Mouse (Mus musculus): ENCODE data around the gene Dlg2.

Gene Dlg2

DNA sequence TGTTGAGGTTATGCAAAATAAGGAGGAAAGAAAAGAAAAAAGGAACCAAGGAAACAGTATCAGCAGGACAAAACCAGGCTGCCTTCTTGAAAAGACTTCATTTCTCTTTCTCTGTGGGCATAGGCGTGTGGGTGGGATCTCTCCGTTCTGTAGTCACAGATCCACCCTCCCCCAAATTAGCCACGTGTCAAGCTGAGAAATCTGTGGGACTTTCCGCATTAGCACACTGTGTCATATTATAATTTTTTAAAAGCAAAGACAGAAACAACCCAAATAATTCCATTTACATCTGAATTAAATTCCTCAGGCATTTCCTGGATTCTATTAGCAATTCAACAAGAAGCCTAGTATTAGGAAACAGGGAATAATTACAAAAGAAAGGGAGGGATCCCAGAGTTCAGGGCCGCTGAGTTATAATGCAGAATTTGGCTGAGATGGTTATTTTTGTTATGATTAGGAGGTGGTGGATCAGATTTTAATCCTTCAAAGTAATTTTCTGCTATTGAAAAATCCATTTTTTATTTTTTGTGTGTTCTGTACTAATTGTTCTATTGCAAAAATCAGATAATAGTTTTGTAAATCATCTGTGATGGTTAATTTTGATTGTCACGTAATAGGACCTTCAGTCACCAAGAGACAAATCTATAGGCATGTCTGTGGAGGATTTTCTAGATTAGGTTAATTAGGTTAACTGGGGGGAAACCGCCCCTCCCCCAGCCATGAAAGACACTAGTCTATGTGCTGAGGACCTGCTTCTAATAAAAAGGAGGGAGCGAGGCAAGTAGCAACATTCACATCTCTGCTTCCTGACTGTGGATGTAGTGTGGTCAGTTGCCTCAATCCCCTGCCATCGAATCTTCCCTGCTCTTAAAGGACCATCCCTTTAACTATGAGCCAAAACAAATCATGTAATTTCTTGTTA, 63.3 kb downstream of the Dlg2 start:
- no peak for DNase-seq (ENCODE audit: extremely low spot score, low spot score)

DNA sequence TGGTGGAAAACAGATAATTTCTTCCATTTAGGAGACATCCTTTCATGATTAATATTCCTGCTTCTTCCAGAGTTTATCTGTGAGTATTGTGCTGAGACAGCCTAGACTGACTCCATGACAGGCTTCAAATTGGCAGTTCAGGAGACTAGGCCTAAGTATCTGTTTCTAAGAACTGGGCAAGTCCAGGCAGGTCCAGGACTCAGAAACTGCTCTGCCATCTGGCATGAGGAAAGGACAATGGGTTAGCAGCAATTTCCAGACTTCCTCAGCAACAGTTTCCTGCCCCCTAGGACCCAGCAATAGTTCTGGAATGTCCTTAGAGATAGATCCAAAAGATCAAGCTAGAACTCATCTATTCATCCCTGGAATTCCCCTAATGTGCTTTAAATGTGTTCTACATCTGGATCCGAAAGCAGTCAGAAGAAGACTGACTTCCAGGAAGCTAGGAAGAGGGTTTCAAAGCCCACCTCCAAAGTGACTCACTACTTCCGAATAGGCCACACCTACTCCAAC, 64.4 kb downstream of the Dlg2 start:
- no peak for DNase-seq (ENCODE audit: extremely low spot score, low spot score)

GRCm38 (mm10) chr7:90553399-90553798, 76.9 kb downstream of the Dlg2 start:
- no peak for DNase-seq (ENCODE audit: extremely low spot score, low spot score)

DNA sequence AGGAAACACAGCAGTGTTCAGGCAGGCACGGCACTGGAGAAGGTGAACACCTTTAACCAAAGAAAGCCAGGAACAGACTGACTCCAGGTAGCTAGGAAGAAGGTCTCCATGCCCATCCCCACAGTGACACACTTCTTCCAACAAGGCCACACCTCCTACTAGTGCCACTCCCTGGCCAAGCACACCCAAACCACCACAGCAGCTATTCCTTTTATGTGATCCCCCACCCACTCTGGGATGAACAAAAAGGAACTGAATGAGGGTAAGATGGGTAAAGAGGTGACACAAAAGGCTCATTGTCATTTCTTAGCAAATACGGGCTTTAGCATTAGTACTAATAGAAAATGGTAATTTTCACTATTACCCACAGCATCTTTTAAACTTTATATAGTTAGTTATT, 77.9 kb downstream of the Dlg2 start:
- DNase-seq (ENCODE audit: extremely low spot score, low spot score): no peak

DNA sequence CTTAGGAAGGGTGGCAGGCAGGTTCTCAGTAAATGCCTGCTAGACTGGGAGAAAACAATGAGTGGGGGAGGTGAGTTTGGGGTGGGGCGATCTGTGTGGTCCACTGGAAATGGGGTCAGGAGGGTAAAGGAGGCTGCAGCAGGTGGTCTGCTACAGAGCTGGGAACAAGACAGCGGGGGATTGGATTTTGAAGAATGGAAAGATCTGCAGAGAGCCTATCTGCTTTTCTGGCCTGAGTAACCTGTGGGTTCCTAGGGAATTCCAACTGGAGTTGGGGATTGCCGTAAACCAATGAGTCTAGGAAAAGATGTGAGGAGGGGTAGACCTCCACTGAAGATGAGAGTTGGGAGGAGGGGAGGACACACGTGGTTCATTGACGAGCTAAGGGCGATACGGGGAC, 92.7 kb downstream of the Dlg2 start:
- DNase-seq (ENCODE audit: extremely low spot score, low spot score): peak; percentile 15

DNA sequence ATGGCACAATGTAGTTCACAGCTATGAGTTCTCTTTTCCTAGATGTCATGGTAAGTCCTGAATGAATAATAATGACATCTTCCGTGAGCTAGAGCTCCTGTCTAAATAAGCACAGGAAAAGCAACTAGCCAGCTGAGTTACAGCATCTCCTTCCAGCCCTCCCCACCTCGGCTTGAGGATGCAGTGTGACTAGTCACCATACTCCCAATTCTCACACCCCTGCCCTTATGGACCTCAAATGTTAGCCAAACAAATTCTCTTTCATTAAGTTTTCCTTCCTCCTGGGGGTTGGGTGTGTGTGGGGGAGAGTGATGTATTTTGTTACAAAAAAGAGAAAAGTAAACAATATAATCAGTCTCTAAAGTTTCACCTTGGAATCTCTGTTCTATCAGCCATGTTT, 111.3 kb downstream of the Dlg2 start:
- no peak for DNase-seq (ENCODE audit: extremely low spot score, low spot score)

GRCm38 (mm10) chr7:90588318-90588717, 111.8 kb downstream of the Dlg2 start:
- no peak for DNase-seq (ENCODE audit: extremely low spot score, low spot score)

DNA sequence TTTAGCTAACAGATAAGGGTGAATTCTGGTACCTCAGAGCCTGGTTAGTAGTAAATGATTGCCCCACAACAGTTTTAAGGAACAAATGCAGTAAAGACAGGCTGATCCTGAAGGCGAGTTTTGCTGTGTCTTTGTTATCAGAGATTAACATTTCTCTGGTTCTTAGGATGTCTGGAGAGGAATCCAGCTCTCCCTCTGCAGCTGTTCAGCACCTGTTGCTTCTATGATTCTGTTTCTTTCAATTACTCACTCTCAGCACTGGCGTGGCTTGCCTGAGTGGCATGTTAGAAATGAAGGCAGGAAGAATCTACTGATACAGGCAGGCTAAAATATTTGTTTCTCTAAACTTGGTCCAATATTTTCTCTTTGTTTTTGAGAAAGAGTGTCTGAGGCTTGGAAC, 133.3 kb downstream of the Dlg2 start:
- no peak for DNase-seq (ENCODE audit: extremely low spot score, low spot score)

DNA sequence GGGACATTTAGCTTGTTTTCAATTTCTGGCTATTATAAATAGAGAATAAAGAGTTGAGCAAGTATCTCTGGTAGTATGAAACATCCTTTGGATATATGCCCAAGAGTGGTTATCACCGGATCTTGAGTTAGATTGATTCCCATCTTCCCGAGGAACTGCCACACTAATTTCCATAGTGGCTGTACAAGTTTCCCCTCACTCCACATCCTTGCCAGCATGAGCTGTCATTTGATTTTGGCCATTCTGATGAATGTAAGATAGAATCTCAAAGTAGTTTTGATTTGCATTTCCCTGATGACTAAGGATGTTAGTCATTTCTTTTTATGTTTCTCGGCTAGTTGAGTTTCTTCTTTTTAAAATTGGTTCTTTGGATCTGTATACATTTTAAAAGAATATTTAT, 154.1 kb downstream of the Dlg2 start:
- no peak for DNase-seq (ENCODE audit: extremely low spot score, low spot score)

GRCm38 (mm10) chr7:90649512-90649911, 173.0 kb downstream of the Dlg2 start:
- DNase-seq (ENCODE audit: extremely low spot score, low spot score): no peak

GRCm38 (mm10) chr7:90651128-90651527, 174.7 kb downstream of the Dlg2 start:
- no peak for DNase-seq (ENCODE audit: extremely low spot score, low spot score)

GRCm38 (mm10) chr7:90651611-90652010, 175.1 kb downstream of the Dlg2 start:
- no peak for DNase-seq (ENCODE audit: extremely low spot score, low spot score)

DNA sequence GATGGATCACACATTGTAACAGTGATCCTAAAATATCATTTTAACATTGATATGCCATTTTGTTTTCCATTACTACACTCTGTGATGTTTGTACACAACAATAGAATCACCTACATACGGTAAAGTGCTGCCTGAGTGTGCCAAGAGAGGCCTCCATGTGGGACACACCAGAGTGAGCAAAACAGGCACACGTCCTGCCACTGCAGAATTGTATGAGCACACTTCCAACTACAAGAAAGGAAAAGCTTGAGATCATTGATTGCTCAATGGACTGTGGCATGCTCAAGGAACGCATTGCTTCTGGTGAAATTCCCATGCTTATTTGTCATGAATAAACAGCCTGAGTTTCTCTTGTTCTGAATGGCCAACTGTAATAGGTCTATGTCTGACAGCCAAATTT, 182.1 kb downstream of the Dlg2 start:
- DNase-seq (ENCODE audit: extremely low spot score, low spot score): no peak

DNA sequence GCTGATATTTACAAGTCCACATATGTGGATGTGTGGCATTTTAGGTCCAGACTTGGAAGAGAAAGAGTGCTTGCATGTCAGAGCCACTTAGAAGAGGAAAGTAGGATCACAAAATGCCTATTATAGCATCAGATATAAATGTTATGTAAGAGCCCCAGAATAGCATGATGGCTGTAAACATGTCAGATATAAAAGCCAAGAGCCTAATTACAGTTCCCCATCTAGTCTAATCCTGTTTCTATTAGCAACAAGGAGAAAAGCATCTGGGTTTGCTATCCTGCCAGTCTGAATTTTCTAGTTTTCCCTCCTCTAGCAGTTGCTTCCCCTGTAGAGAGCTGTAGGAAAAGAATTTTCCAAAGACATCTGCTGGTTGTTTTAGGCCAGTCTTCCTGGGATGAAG, 217.6 kb downstream of the Dlg2 start:
- DNase-seq (ENCODE audit: extremely low spot score, low spot score): no peak

DNA sequence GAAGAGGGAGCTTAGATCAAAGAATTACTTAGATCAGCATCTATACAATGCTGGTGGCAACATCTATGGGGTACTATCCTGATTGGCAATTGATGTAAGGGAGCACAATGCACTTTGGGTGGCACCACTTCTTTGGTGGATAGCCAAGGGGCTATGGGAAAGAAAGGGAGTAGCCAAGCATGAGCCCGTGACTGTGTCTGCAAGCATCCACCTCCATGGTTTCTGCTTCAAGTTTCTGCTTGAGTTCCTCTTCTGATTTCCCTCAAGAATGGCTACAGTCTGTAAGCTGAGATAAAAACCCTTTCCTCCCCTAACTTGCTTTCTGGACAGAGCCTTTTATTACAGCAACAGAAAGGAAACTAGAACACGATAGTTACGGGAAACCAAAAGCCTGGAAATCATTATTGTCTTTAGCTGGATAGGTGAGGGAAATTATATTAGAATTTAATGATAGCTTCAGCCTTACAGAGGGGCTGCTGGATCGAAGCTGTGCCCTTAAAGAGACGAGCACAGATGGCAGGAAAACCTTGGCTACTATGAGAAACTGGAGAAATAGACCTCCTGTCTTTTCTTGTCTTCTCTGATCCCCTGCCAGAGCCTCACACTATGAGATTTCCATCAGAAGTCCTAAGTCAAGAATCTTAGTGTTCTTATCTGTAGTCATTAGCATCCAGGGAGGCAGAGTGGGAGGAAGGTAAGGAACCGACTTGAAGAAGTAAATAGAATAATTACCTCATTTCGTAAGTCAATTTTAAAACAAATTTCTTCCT, 219.9 kb downstream of the Dlg2 start:
- DNase-seq (ENCODE audit: extremely low spot score, low spot score): no peak

GRCm38 (mm10) chr7:90703163-90703852, 226.8 kb downstream of the Dlg2 start:
- no peak for DNase-seq (ENCODE audit: extremely low spot score, low spot score)

DNA sequence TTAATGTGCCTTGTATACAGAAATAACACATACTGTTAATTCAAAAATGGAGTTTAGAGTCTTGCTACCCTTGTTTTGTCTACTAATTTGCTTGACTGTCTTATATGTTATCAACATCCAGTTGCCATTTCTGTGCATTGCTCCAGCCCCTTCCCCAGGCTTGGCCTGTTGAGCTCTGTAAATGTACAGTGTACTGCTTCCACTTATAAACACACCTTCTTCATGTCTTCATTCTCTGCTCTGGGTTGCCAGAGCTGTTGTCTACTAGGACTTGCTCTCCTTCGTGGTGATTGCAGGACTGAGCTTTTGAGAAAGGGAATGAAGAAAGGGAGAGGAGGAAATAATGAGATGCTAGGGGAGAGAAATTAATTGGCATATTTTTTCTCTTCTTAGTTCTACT, 227.5 kb downstream of the Dlg2 start:
- DNase-seq (ENCODE audit: extremely low spot score, low spot score): no peak

DNA sequence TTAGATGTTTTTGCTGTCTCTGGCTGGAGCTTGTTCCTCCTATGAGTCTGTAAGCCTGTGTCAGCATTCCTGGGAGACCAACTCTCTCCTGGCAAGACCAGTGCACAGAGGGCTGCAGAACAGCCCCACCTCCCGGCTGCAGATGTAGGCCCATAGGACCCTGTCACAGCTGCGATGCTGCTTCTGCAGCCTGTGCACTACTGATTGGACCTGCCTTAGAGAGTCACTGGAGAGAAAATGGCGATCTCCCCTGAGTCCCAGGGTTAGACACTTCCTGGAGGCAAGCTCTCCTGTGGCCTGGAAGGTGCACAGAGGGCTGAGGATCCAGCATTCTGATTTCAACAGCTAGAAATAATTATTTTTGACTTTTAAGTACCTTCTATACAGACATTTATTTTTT, 257.6 kb downstream of the Dlg2 start:
- DNase-seq (ENCODE audit: extremely low spot score, low spot score): no peak

- no peak for DNase-seq (ENCODE audit: extremely low spot score, low spot score)
Measured at GRCm38 (mm10) chr7:90736369-90736768, 259.9 kb downstream of the Dlg2 start.

GRCm38 (mm10) chr7:90748636-90749035, 272.2 kb downstream of the Dlg2 start:
- DNase-seq (ENCODE audit: extremely low spot score, low spot score): no peak

DNA sequence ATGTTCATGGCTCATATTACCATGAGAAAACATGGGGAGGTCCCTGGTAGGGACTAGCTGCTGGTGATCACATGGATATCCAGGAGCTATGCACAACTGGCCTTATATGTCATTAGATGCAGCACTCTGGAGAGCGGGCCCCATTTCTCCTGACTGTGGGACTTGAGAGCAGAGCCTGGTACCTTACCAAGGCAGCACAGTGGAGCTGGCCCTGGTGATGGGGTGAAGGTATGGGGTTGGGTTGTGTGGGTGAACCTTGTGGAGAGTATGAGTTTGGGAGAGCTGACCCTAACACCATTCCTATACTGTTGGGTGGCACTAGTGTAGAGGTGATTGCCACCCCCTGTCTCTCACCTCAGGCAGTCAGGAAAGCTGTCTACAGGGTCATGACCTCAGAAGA, 311.5 kb downstream of the Dlg2 start:
- DNase-seq (ENCODE audit: extremely low spot score, low spot score): no peak

DNA sequence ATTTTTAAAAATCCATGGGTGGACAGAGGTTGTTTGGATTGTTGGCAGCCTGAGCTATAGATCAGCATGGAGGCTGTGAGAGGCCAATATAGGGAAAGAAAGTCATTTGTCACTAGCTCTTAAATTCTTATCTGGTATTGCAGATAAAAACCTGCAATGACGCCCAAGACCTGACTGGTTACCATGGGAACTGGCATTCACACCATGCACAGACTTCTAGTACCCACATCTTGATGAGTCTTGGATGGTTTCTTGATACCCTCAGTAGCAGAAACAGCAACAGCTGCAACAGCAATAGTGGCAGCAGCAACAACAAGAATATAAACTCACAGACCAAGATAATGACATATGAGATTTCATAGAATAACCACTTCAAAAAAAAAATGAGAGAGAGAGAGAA, 315.1 kb downstream of the Dlg2 start:
- DNase-seq (ENCODE audit: extremely low spot score, low spot score): no peak

Data from neural tube, embryonic 10.5 days (tissue).